7 mouse cellular contexts compared by ENCODE assay signal in genomic region chr2:150910295-150910881, GRCm38 (mm10). TPM values are rescaled to one million over a fixed set of nuclear protein-coding genes. Genes with fewer than 3 reads are reported as not detected.
DNase-seq lines count a peak whose midpoint lies in the region; ATAC-seq and TF ChIP-seq lines count a peak whose summit lies in the region.

No protein-coding gene starts in this region.

- peaks cover 2% of the 10 kb centered on the region; the same call in 1 of the 2 replicates for H3K4me1 ChIP-seq in testis, adult 2 months (ENCODE audit: control insufficient read depth, insufficient read depth, low read length)
- H3K4me1 ChIP-seq in forebrain, embryonic 10.5 days: peaks cover 7% of the 10 kb centered on the region
- peaks cover 3% of the 10 kb centered on the region; the same call in 1 of the 2 replicates for H3K4me1 ChIP-seq in limb, embryonic 14.5 days (ENCODE audit: control insufficient read depth, insufficient read depth, low read length)
- no peaks in the 10 kb centered on the region for H3K4me1 ChIP-seq in stomach, postnatal 0 days (replicated peaks; ENCODE audit: control insufficient read depth, insufficient read depth)

- peak overlapping the region; percentile 73 for H3K9ac ChIP-seq in limb, embryonic 14.5 days (ENCODE audit: low read depth, low read length, severe bottlenecking)
- peak overlapping the region; percentile 59 for H3K9ac ChIP-seq in stomach, postnatal 0 days (ENCODE audit: low read length)

- no peak for TF ChIP-seq EP300 in stomach, postnatal 0 days (optimal IDR thresholded peaks at IDR 0.05)

- H3K4me2 ChIP-seq in limb, embryonic 14.5 days (replicated peaks; ENCODE audit: low read depth, low read length, severe bottlenecking): peak overlapping the region; percentile 82
- H3K4me2 ChIP-seq in stomach, postnatal 0 days (replicated peaks; ENCODE audit: low read depth): peak overlapping the region; percentile 63

- peak overlapping the region; percentile 86; the same call in 1 of the 2 replicates for H3K4me3 ChIP-seq in testis, adult 2 months (ENCODE audit: control insufficient read depth, low read depth, low read length)
- peak overlapping the region; percentile 67 for H3K4me3 ChIP-seq in forebrain, embryonic 10.5 days
- peak overlapping the region; percentile 65 for H3K4me3 ChIP-seq in limb, embryonic 14.5 days (replicated peaks; ENCODE audit: low read length)
- H3K4me3 ChIP-seq in stomach, postnatal 0 days (ENCODE audit: low read depth, low read length): peak overlapping the region; percentile 69

- H3K27ac ChIP-seq in testis, adult 2 months (ENCODE audit: control insufficient read depth, insufficient read depth, low read depth, low read length): peak overlapping the region; percentile 71
- H3K27ac ChIP-seq in forebrain, embryonic 10.5 days: peak overlapping the region; percentile 97
- no peak overlapping the region for H3K27ac ChIP-seq in limb, embryonic 14.5 days (replicated peaks; ENCODE audit: low read depth, low read length)
- peak overlapping the region; percentile 79; the same call in 1 of the 2 replicates for H3K27ac ChIP-seq in stomach, postnatal 0 days (replicated peaks)

- WGBS in forebrain, embryonic 10.5 days: 49% methylated on average over 10 of the region's 10 CpGs
- WGBS in limb, embryonic 14.5 days: 32% methylated on average over 10 of the region's 10 CpGs
- 30% methylated on average over 8 of the region's 10 CpGs for WGBS in stomach, postnatal 0 days

- no peak for TF ChIP-seq POLR2A in testis, adult 2 months (IDR thresholded peaks at IDR 0.05; ENCODE audit: control insufficient read depth, low read depth, low read length)
- no peak for TF ChIP-seq POLR2A in limb, embryonic 14.5 days (IDR thresholded peaks at IDR 0.05; ENCODE audit: borderline replicate concordance, extremely low read depth, insufficient read depth, insufficient read length)

- no peak for TF ChIP-seq CTCF in testis, adult 2 months (IDR thresholded peaks at IDR 0.05; ENCODE audit: control insufficient read depth, insufficient read depth, insufficient replicate concordance, low read depth, low read length)
- no peak for TF ChIP-seq CTCF in stomach, postnatal 0 days (IDR thresholded peaks at IDR 0.05; ENCODE audit: low read depth)

- no peaks in the 10 kb centered on the region for H3K9me3 ChIP-seq in forebrain, embryonic 10.5 days
- H3K9me3 ChIP-seq in limb, embryonic 14.5 days (ENCODE audit: control insufficient read depth, low read length): no peaks in the 10 kb centered on the region
- no peaks in the 10 kb centered on the region for H3K9me3 ChIP-seq in stomach, postnatal 0 days (ENCODE audit: control insufficient read depth, low read length)

- ATAC-seq in limb, embryonic 14.5 days (ENCODE audit: low FRiP score, low read depth): no peak
- ATAC-seq in stomach, postnatal 0 days (ENCODE audit: low FRiP score, low TSS enrichment): no peak

- no peaks in the 10 kb centered on the region for H3K27me3 ChIP-seq in testis, adult 2 months (ENCODE audit: control insufficient read depth, insufficient read depth, low read length)
- no peaks in the 10 kb centered on the region for H3K27me3 ChIP-seq in forebrain, embryonic 10.5 days (ENCODE audit: poor library complexity, severe bottlenecking)
- H3K27me3 ChIP-seq in limb, embryonic 14.5 days (ENCODE audit: control insufficient read depth, insufficient read depth, low read length): no peaks in the 10 kb centered on the region
- H3K27me3 ChIP-seq in stomach, postnatal 0 days (ENCODE audit: control insufficient read depth, insufficient read depth, low read length): no peaks in the 10 kb centered on the region

- no peaks in the 10 kb centered on the region for H3K36me3 ChIP-seq in testis, adult 2 months (ENCODE audit: control insufficient read depth, insufficient read depth, low read length)
- H3K36me3 ChIP-seq in forebrain, embryonic 10.5 days (replicated peaks): peaks cover 20% of the 10 kb centered on the region
- H3K36me3 ChIP-seq in limb, embryonic 14.5 days (ENCODE audit: control insufficient read depth, insufficient read depth, low read length): no peaks in the 10 kb centered on the region; the same call in 1 of the 2 replicates
- H3K36me3 ChIP-seq in stomach, postnatal 0 days (ENCODE audit: control insufficient read depth, insufficient read depth, low read length): no peaks in the 10 kb centered on the region

- DNase-seq in testis, postnatal 10 days (ENCODE audit: low spot score): no peak
- peak; percentile 15 for DNase-seq in forebrain, embryonic 10.5 days (ENCODE audit: extremely low spot score, low spot score)
- no peak for DNase-seq in limb, embryonic 14.5 days (ENCODE audit: low spot score)
- DNase-seq in stomach, postnatal 0 days (ENCODE audit: low spot score): no peak
- DNase-seq in yolk sac, embryonic 10.5 days (ENCODE audit: low spot score): no peak
- DNase-seq in urinary bladder, postnatal 4 days (ENCODE audit: low spot score in 2 of 2): no peak

RNA-seq across cellular contexts. Expression of gene Gins1, which starts 5.2 kb away (rescaled TPM):
- 12.8 and 14.0 TPM in 2 replicates for polyA plus RNA-seq in testis, adult 2 months (2012; rRNA removed)
- 83.7 and 86.6 TPM in 2 replicates for polyA plus RNA-seq in forebrain, embryonic 10.5 days (2016; fragmentation: Nextera tagmentation; extraction: Ambion mirVana)
- polyA plus RNA-seq in limb, embryonic 14.5 days (2012; rRNA removed): 25.5 and 30.8 TPM in 2 replicates
- 43.0 and 45.7 TPM in 2 replicates for polyA plus RNA-seq in limb, embryonic 14.5 days (2014; fragmentation: Nextera tagmentation; extraction: Ambion mirVana)
- polyA plus RNA-seq in stomach, postnatal 0 days (2015; fragmentation: Nextera tagmentation; extraction: Ambion mirVana): 10.7 and 11.0 TPM in 2 replicates

RNA-seq across cellular contexts. Expression of gene Abhd12, which starts 5.8 kb away (rescaled TPM):
- 49.2 and 55.6 TPM in 2 replicates for polyA plus RNA-seq in testis, adult 2 months (2012; rRNA removed)
- 46.5 and 48.4 TPM in 2 replicates for polyA plus RNA-seq in forebrain, embryonic 10.5 days (2016; fragmentation: Nextera tagmentation; extraction: Ambion mirVana)
- 56.5 and 62.2 TPM in 2 replicates for polyA plus RNA-seq in limb, embryonic 14.5 days (2012; rRNA removed)
- polyA plus RNA-seq in limb, embryonic 14.5 days (2014; fragmentation: Nextera tagmentation; extraction: Ambion mirVana): 67.1 and 69.7 TPM in 2 replicates
- polyA plus RNA-seq in stomach, postnatal 0 days (2015; fragmentation: Nextera tagmentation; extraction: Ambion mirVana): 73.2 and 76.2 TPM in 2 replicates
